Mouse (Mus musculus) heart, postnatal 10 days (tissue): ENCODE measurements around the gene Epha4. TPM values are rescaled to one million over a fixed set of nuclear protein-coding genes. Genes with fewer than 3 reads are reported as not detected.

Source experiments
- DNase-seq, 2 experiments: peaks; one replicate each; pipeline ENCODE4 v3.0.0; 2021
- intact Hi-C: fragments of 180-260 bp; cut with DNase I; formaldehyde crosslinking; loops from one replicate; pipeline ENCODE4 v1.15.1; 2025
- total RNA-seq, 2 experiments: library from RNA; stranded (reverse); gene quantifications; 2 replicates each; pipeline ENCODE4 v1.2.3; 2021

The Epha4 gene
- total RNA-seq, 2 experiments from 2014 or later, result 19.3 to 24.0 TPM

GRCm38 (mm10) chr1:77412871-77413669 lies 101.8 kb downstream of the Epha4 start:
- peak in 1 of 2 experiments; percentile 15 for DNase-seq
- intact Hi-C loops, result no loop called here

GRCm38 (mm10) chr1:77412285-77412684 lies 102.6 kb downstream of the Epha4 start:
- peak; percentile 39 to 50 for DNase-seq
- intact Hi-C loops, result no loop called here

GRCm38 (mm10) chr1:77411222-77411621 lies 103.7 kb downstream of the Epha4 start:
- intact Hi-C loops, result no loop called here

GRCm38 (mm10) chr1:77410716-77411115 lies 104.2 kb downstream of the Epha4 start:
- DNase-seq, result no peak
- intact Hi-C loops, result no loop called here

More at GRCm38 (mm10) chr1:77411222-77411621, 103.7 kb downstream of the Epha4 start:
- no peak for DNase-seq

GRCm38 (mm10) chr1:77410153-77410552 lies 104.7 kb downstream of the Epha4 start:
- intact Hi-C loops, result no loop called here
- no peak for DNase-seq

- no peak for DNase-seq
- intact Hi-C loops, result loop anchor here (10.0 kb wide), 1 partner anchor 1755 kb away; no protein-coding TSS in a partner anchor
Observed at GRCm38 (mm10) chr1:77409509-77409908, 105.4 kb downstream of the Epha4 start.

GRCm38 (mm10) chr1:77407417-77407816 lies 107.5 kb downstream of the Epha4 start:
- intact Hi-C loops, result loop anchor here (10.0 kb wide), 1 partner anchor 1753 kb away; no protein-coding TSS in a partner anchor
- DNase-seq, result no peak

GRCm38 (mm10) chr1:77406631-77407030 lies 108.3 kb downstream of the Epha4 start:
- intact Hi-C loops, result loop anchor here (10.0 kb wide), 1 partner anchor 1752 kb away; no protein-coding TSS in a partner anchor
- DNase-seq, result no peak

- intact Hi-C loops, result loop anchor here (10.0 kb wide), 1 partner anchor 1750 kb away; no protein-coding TSS in a partner anchor
- DNase-seq, result no peak
Observed at GRCm38 (mm10) chr1:77404537-77404936, 110.4 kb downstream of the Epha4 start.

GRCm38 (mm10) chr1:77402942-77403341 lies 111.9 kb downstream of the Epha4 start:
- DNase-seq, result no peak
- intact Hi-C loops, result loop anchor here (10.0 kb wide), 1 partner anchor 1748 kb away; no protein-coding TSS in a partner anchor

- intact Hi-C loops, result loop anchor here (10.0 kb wide), 1 partner anchor 1747 kb away; no protein-coding TSS in a partner anchor
- no peak for DNase-seq
Observed at GRCm38 (mm10) chr1:77401465-77401864, 113.4 kb downstream of the Epha4 start.

GRCm38 (mm10) chr1:77391590-77391989 lies 123.3 kb downstream of the Epha4 start:
- DNase-seq, result no peak

GRCm38 (mm10) chr1:77389069-77389468 lies 125.8 kb downstream of the Epha4 start:
- intact Hi-C loops, result loop anchor here (5.0 kb wide), 1 partner anchor 123 kb away; no protein-coding TSS in a partner anchor
- DNase-seq, result no peak

More at GRCm38 (mm10) chr1:77391590-77391989, 123.3 kb downstream of the Epha4 start:
- intact Hi-C loops, result no loop called here

GRCm38 (mm10) chr1:77388556-77388955 lies 126.3 kb downstream of the Epha4 start:
- intact Hi-C loops, result loop anchor here (5.0 kb wide), 1 partner anchor 124 kb away; no protein-coding TSS in a partner anchor
- DNase-seq, result no peak

GRCm38 (mm10) chr1:77385613-77386012 lies 129.3 kb downstream of the Epha4 start:
- intact Hi-C loops, result loop anchor here (5.0 kb wide), 1 partner anchor 127 kb away; no protein-coding TSS in a partner anchor
- DNase-seq, result no peak

- DNase-seq, result no peak
- intact Hi-C loops, result no loop called here
Observed at GRCm38 (mm10) chr1:77383466-77383865, 131.4 kb downstream of the Epha4 start.

GRCm38 (mm10) chr1:77377550-77377980 lies 137.3 kb downstream of the Epha4 start:
- DNase-seq, result no peak
- intact Hi-C loops, result no loop called here

- intact Hi-C loops, result no loop called here
- no peak for DNase-seq
Observed at GRCm38 (mm10) chr1:77374054-77374453, 140.8 kb downstream of the Epha4 start.

GRCm38 (mm10) chr1:77370921-77371320 lies 144.0 kb downstream of the Epha4 start:
- DNase-seq, result peak; percentile 44 to 49
- intact Hi-C loops, result no loop called here

- DNase-seq, result peak; percentile 18 to 20
- intact Hi-C loops, result no loop called here
Observed at GRCm38 (mm10) chr1:77369255-77369837, 145.5 kb downstream of the Epha4 start.

- intact Hi-C loops, result no loop called here
- DNase-seq, result no peak
Observed at GRCm38 (mm10) chr1:77365850-77366249, 149.0 kb downstream of the Epha4 start.
